Mouse (Mus musculus) neutrophil, adult 5-6 weeks (primary cell): ENCODE data around the gene Mtmr12. TPM values are rescaled to one million over a fixed set of nuclear protein-coding genes. Genes with fewer than 3 reads are reported as not detected.
"Not testable (repeated sequence)": the region's sequence is repeated elsewhere in the genome, so short reads cannot be mapped to it uniquely, and the experiment has no call there.

Source experiments
- ATAC-seq: fragments of 151-379, 151-347 bp; 2 replicates; pipeline ENCODE4 v1.8.0; 2017; ENCODE audit warnings: mild to moderate bottlenecking, moderate TSS enrichment; ENCODE audit not compliant: insufficient number of reproducible peaks, poor library complexity, low FRiP score, severe bottlenecking; ENCODE audit errors: extremely low read depth
- total RNA-seq: library from RNA; stranded (forward); fragments of 200-1000 nt; gene quantifications from 2 replicates; pipeline ENCODE4 v1.2.3, GENCODE M21; 2017

Mtmr12 gene
- 29.7 and 32.8 TPM in 2 replicates for total RNA-seq

GRCm38 (mm10) chr15:12204319-12205159 lies at the start of gene Mtmr12:
Mtmr12 (plus strand) TSS chr15:12205028.
- ATAC-seq, result peak; percentile 96

GRCm38 (mm10) chr15:12178126-12178525 lies 26.7 kb upstream of the Mtmr12 start:
- ATAC-seq, result no peak

- peak; percentile 53 for ATAC-seq
These were observed 23.5 kb upstream of the Mtmr12 start for GRCm38 (mm10) chr15:12181181-12181805.

- ATAC-seq, result no peak
These were observed 10.7 kb upstream of the Mtmr12 start for GRCm38 (mm10) chr15:12193880-12194816.

GRCm38 (mm10) chr15:12194817-12195735 lies 9.8 kb upstream of the Mtmr12 start:
- no peak for ATAC-seq

- no peak for ATAC-seq
These were observed 8.9 kb upstream of the Mtmr12 start for GRCm38 (mm10) chr15:12195966-12196365.

- ATAC-seq, result peak; percentile 88
These were observed 8.2 kb upstream of the Mtmr12 start for GRCm38 (mm10) chr15:12196410-12197191.

GRCm38 (mm10) chr15:12197361-12197760 lies 7.5 kb upstream of the Mtmr12 start:
- no peak for ATAC-seq

GRCm38 (mm10) chr15:12200021-12200420 lies 4.8 kb upstream of the Mtmr12 start:
- no peak for ATAC-seq

- ATAC-seq, result no peak
These were observed 3.0 kb upstream of the Mtmr12 start for GRCm38 (mm10) chr15:12201856-12202255.

GRCm38 (mm10) chr15:12202456-12202855 lies 2.4 kb upstream of the Mtmr12 start:
- no peak for ATAC-seq

GRCm38 (mm10) chr15:12203008-12203407 lies 1.8 kb upstream of the Mtmr12 start:
- not testable (repeated sequence) for ATAC-seq

GRCm38 (mm10) chr15:12203512-12204318 lies 1.1 kb upstream of the Mtmr12 start:
- no peak for ATAC-seq

GRCm38 (mm10) chr15:12205160-12205901 lies 503 bp downstream of the Mtmr12 start:
- ATAC-seq, result no peak

GRCm38 (mm10) chr15:12205902-12206645 lies 1.2 kb downstream of the Mtmr12 start:
- ATAC-seq, result no peak
